Mouse (Mus musculus): ENCODE data around the gene Npas3.

- TF ChIP-seq CTCF (IDR thresholded peaks at IDR 0.05; ENCODE audit: borderline replicate concordance, control insufficient read depth, extremely low read depth, insufficient read depth, low read length, poor library complexity), result no peak
- no peak for TF ChIP-seq POLR2A (IDR thresholded peaks at IDR 0.05; ENCODE audit: control insufficient read depth, extremely low read depth, insufficient read depth, low read length, poor library complexity)
Observed at GRCm38 (mm10) chr12:53331391-53331790, 82.9 kb downstream of the Npas3 start.
